Mouse (Mus musculus): Measurements from ENCODE around the gene Traf3ip3.

DNA sequence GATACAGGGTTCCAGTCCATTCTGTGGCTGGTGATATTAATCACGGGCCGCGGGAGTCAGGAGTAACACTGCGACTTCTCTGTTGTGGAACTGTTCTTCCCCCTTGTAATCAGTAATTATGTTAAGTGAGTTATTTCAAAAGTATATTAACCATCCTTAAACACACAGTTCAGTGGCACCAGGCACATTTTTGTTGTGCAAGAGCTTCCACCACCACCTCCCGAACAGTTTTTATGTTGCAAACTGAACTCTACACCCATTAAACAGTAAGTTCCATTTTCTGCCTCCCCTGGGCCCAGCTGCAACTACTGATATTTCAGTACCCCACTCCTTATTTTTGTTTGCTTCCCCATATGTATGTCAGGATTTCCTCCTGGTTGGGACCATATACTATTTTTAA, 28.1 kb upstream of the Traf3ip3 start:
- TF ChIP-seq POLR2A (IDR thresholded peaks at IDR 0.05; ENCODE audit: borderline replicate concordance, extremely low read depth, insufficient read depth, insufficient read length, poor library complexity, severe bottlenecking), result no peak
- no peak for TF ChIP-seq CTCF (IDR thresholded peaks at IDR 0.05; ENCODE audit: borderline replicate concordance, extremely low read depth, insufficient read depth, insufficient read length)

Measured in brain, embryonic 14.5 days (tissue).